Mouse (Mus musculus) forebrain, embryonic 14.5 days (tissue): ENCODE measurements at regions not wholly inside any gene's neighbourhood (a gene's known extent, or its start where the extent isn't known, plus 50 kb on each side); places are given as distances from the start of the nearest gene placed in this dataset.

Experiments
- ATAC-seq: fragments of 200-750 bp; cut with Nextera tagmentation; 2 replicates; pipeline ENCODE4 v1.8.0; 2017; ENCODE audit warnings: mild to moderate bottlenecking, moderate library complexity
- DNase-seq: peaks from one replicate; pipeline ENCODE4 v3.0.0-alpha.2; 2015; ENCODE audit warnings: low spot score
- H3K27ac ChIP-seq: fragments of 300-500 bp; sonication (generic); 2 replicates; pipeline ENCODE4 v1.5.1; 2014; ENCODE audit warnings: low read depth, mild to moderate bottlenecking, control low read depth, low read length, moderate library complexity
- H3K27me3 ChIP-seq: fragments of 300-500 bp; sonication (generic); replicated peaks from 2 replicates; pipeline ENCODE4 v1.6.1; 2014; ENCODE audit warnings: low read length, control low read depth, mixed read lengths; ENCODE audit not compliant: control insufficient read depth, insufficient read depth
- H3K36me3 ChIP-seq: fragments of 300-500 bp; sonication (generic); 2 replicates; pipeline ENCODE4 v1.6.1; 2014; ENCODE audit warnings: low read length, control low read depth; ENCODE audit not compliant: control insufficient read depth, insufficient read depth
- H3K4me1 ChIP-seq: fragments of 300-500 bp; sonication (generic); 2 replicates; pipeline ENCODE4 v1.6.1; 2014; ENCODE audit warnings: antibody characterized with exemption, low read length, control low read depth; ENCODE audit not compliant: control insufficient read depth, insufficient read depth
- H3K4me2 ChIP-seq: fragments of 300-500 bp; sonication (generic); 2 replicates; pipeline ENCODE4 v1.6.1; 2014; ENCODE audit warnings: mild to moderate bottlenecking, control low read depth, low read length
- H3K4me3 ChIP-seq: fragments of 300-500 bp; sonication (generic); 2 replicates; pipeline ENCODE4 v1.5.1; 2014; ENCODE audit warnings: low read depth, low read length, control low read depth
- H3K9ac ChIP-seq: fragments of 300-500 bp; sonication (generic); 2 replicates; pipeline ENCODE4 v1.6.1; 2014; ENCODE audit warnings: mild to moderate bottlenecking, low read length, control low read depth, moderate library complexity
- H3K9me3 ChIP-seq: fragments of 300-500 bp; sonication (generic); replicated peaks from 2 replicates; pipeline ENCODE4 v1.6.1; 2016; ENCODE audit warnings: low read length, control low read depth, mixed read lengths; ENCODE audit not compliant: control insufficient read depth
- WGBS: fragments of 180-500 bp; shearing (Covaris S2); extraction: QIAGEN DNeasy Blood & Tissue Kit; methylation state at CpG from one replicate; pipeline ENCODE4 v1.1.7; 2014; 5-methylcytosine and 5-hydroxymethylcytosine counted together

- DNase-seq (no peak), ATAC-seq (no peak)
- Histone ChIP-seq H3K36me3 (no peaks in the 10 kb centered on the region), H3K9ac (peak overlapping the region; percentile 21; the same call in 1 of the 2 replicates), H3K9me3 (no peaks in the 10 kb centered on the region), H3K27ac (no peak overlapping the region), H3K4me3 (no peak overlapping the region), H3K4me2 (no peak overlapping the region), H3K4me1 (no peaks in the 10 kb centered on the region), H3K27me3 (no peaks in the 10 kb centered on the region)
- 15% methylated on average over 10 of the region's 12 CpGs for WGBS
Measured at GRCm38 (mm10) chr14:55168336-55168909, 51.7 kb upstream of the Jph4 start.

GRCm38 (mm10) chr14:55169021-55169855 is 52.5 kb upstream of the Jph4 start:
- no peak for ATAC-seq

GRCm38 (mm10) chr14:55169856-55170117 is 52.0 kb upstream of the Dhrs2 start:
- H3K27me3 ChIP-seq: no peaks in the 10 kb centered on the region
- DNase-seq: no peak
- H3K9ac ChIP-seq: no peak overlapping the region
- H3K9me3 ChIP-seq: no peaks in the 10 kb centered on the region
- no peak overlapping the region for H3K27ac ChIP-seq
- H3K4me1 ChIP-seq: no peaks in the 10 kb centered on the region
- no peaks in the 10 kb centered on the region for H3K36me3 ChIP-seq
- ATAC-seq: no peak
- WGBS: 89% methylated on average over 9 of the region's 9 CpGs
- no peak overlapping the region for H3K4me2 ChIP-seq
- H3K4me3 ChIP-seq: no peak overlapping the region

More at GRCm38 (mm10) chr14:55169021-55169855, 52.5 kb upstream of the Jph4 start:
- no peaks in the 10 kb centered on the region for H3K36me3 ChIP-seq
- H3K4me1 ChIP-seq: no peaks in the 10 kb centered on the region
- H3K27ac ChIP-seq: no peak overlapping the region
- H3K4me3 ChIP-seq: no peak overlapping the region
- H3K27me3 ChIP-seq: no peaks in the 10 kb centered on the region
- 91% methylated on average over 18 of the region's 18 CpGs for WGBS
- DNase-seq: no peak
- no peak overlapping the region for H3K9ac ChIP-seq
- H3K9me3 ChIP-seq: no peaks in the 10 kb centered on the region
- H3K4me2 ChIP-seq: no peak overlapping the region

- 88% methylated on average over 7 of the region's 7 CpGs for WGBS
- Histone ChIP-seq H3K36me3 (no peaks in the 10 kb centered on the region), H3K4me2 (no peak overlapping the region), H3K9ac (no peak overlapping the region), H3K4me1 (no peaks in the 10 kb centered on the region), H3K9me3 (no peaks in the 10 kb centered on the region), H3K4me3 (no peak overlapping the region), H3K27ac (no peak overlapping the region), H3K27me3 (no peaks in the 10 kb centered on the region)
- DNase-seq (no peak), ATAC-seq (no peak)
Measured at GRCm38 (mm10) chr14:55171311-55172049, 50.3 kb upstream of the Dhrs2 start.
